Mouse (Mus musculus) cerebellum, adult 8-10 months (tissue): ENCODE results near the gene Gspt1.
A peak's percentile ranks its signal among the peaks of the same experiment; 100 is the strongest.
"Not testable (repeated sequence)": the region's sequence is repeated elsewhere in the genome, so short reads cannot be mapped to it uniquely, and the experiment has no call there.

Experiments
- DNase-seq: peaks from one replicate; pipeline ENCODE4 v3.0.0; 2022

The Gspt1 gene

GRCm38 (mm10) chr16:11253898-11254722 lies at the start of gene Gspt1:
Gspt1 (minus strand) TSS chr16:11254325.
- peak; percentile 98 for DNase-seq

DNA sequence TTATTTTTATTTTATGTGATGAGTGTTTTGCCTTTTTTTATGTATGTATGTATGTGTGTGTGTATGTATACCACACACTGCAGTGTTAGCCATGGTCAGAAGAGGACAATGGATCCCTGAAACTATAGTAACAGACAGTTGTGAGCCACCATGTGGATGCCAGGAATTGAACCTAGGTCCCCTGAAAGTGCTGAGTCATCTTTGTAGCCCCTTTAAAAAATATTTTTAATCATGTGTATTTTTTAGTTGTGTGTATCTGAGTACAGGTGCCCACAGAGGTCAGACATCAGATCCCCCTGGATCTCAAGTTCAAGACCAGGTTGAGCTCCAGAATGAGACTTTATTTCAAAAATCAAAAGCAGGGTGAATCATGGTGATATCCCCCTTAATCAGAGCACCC lies 49.6 kb upstream of the Gspt1 start:
- no peak for DNase-seq

- DNase-seq: not testable (repeated sequence)
These were observed 43.6 kb upstream of the Gspt1 start for GRCm38 (mm10) chr16:11297700-11298099.

DNA sequence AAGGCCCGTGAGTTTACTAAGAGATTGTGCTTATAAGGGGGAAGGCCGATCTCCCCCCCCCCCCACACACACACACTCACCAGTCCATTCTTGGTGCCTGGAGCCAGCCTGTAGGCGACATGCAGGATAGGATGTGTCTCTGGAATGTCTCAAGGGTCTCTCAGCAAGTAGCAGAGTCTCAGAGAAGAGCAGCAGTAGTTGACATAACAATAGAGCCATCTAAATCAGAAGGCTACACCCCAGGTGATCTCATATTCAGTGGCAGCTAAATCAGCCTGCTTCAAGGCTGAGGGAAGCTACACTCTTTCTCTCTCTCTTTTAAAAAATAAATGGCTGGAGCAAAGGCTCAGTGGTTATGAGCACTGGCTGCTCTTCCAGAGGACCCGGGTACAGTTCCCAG lies 41.5 kb upstream of the Gspt1 start:
- DNase-seq: not testable (repeated sequence)

DNA sequence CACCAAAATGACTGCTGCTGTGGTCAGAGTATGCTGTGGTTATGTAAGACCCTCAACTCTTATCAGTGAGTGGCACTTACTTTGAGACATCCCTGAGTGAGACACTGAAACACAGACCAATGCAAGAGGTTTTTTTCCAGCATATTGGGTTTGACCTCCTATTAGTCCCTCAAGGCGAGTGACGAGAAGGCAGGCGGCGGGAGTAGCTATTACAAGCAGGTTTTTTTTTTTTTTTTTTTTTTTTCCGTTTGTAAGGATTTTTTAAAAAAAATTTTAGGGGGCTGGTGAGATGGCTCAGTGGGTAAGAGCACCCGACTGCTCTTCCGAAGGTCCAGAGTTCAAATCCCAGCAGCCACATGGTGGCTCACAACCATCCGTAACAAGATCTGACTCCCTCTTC lies 34.7 kb upstream of the Gspt1 start:
- not testable (repeated sequence) for DNase-seq

DNA sequence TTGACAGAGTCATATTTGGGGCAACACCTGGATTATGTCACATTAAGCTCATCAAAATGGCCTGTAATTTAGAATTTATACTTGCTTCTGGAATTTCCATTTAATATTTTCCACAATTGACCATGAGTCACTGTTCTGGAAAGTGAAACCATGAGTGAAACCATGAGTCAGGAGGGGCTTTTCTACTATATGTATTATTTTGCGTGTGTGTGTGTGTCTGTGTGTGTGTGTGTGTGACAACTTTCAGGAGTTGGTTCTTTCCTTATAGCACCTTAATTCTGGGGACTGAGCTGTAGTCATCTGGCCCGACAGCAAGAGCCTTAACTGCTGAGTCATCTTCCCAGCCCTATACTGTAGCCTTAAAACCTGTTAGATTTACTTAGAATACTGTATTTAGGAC lies 31.8 kb upstream of the Gspt1 start:
- DNase-seq: no peak

DNA sequence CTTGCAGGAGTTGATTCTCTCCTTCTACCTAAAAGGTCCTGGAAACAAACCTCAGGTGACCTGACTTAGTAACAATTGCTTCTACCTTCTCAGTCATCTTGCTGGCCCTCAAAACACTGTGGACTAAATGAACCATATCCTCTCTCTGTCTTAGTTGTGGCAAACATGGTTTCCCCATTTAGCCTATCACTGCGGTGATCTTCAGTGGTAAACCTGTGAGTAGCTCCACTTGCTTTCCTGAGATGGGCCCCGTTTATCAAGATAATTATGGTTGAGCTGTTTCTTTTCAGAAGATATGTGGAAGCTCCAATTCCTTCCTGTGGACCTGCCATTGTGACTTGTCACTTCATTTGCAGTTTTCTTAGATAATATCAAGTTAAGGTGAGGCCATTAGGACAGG lies 30.8 kb upstream of the Gspt1 start:
- DNase-seq: no peak

- no peak for DNase-seq
These were observed 28.6 kb upstream of the Gspt1 start for GRCm38 (mm10) chr16:11282655-11283232.

DNA sequence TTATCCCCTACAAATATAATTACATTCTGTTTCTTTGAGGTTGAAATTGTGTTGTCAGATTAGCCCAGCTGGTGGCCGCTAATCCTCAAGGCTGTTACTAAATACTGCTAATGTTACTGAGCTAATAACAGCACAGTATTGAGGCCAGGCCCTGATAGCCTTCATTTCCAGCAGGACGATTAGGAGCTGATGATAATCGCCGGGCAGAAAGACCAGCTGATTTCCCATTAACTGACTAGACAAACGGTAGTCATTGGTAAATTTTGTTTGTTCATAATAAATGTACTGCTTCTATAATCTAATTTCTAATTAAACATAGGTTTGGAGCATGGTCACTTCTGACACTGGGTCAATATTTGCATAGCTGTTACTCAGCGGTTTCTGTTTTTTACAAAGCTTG lies 24.7 kb upstream of the Gspt1 start:
- DNase-seq: no peak

DNA sequence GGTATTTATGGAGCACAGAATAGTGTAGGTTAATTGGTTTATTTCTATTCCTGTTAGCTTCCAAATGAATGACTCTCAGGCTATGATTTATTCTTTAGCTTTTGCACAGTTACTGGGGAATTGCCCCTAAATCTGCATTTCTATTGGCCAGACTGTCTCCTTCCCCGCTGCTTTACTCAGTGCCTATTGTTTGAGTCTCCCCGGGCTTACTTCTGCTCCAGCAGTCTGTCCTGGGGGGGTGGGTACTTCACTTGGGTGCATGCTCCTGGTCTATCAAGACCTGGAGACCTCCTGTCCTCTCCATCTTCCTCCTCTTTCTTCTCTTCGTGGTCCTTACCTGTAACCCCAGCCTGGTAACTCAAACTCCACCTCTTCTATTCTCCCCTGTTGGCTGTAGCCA lies 22.8 kb upstream of the Gspt1 start:
- DNase-seq: no peak

DNA sequence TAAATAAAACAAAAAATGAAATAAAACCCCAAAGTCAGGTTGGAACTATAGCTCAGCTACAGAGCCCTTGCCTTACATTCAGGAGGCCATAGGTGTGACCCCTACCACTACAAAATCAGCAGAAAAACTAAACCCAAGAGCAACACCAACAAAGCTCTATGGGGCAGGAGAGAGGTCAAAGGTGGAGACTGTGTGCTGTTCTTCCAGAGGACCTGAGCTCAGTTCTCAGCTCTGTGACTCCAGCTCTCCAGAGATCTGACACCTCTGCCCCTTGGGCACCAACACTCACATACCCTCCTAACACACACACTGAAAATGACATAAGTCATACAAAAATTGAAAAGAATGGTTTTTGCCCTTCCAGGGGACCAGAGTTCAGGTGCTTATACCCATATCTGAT lies 16.9 kb upstream of the Gspt1 start:
- no peak for DNase-seq

DNA sequence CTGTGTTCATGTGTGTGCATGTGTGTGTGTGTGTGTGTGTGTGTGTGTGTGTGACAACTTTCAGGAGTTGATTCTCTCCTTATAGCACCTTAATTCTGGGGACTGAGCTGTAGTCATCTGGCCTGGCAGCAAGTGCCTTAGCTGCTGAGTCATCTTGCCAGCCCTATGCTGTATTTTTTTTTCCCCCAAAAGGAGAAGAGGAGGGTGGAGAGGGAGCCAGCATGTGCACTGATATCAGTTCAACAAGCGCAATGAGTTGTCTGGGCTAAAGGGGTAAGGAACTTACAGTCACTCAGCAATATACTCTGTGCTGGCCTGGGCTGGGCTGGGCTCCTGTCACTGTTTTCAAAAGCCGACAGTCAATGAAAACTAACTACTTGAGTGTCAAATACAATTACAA lies 16.5 kb upstream of the Gspt1 start:
- DNase-seq: no peak

DNA sequence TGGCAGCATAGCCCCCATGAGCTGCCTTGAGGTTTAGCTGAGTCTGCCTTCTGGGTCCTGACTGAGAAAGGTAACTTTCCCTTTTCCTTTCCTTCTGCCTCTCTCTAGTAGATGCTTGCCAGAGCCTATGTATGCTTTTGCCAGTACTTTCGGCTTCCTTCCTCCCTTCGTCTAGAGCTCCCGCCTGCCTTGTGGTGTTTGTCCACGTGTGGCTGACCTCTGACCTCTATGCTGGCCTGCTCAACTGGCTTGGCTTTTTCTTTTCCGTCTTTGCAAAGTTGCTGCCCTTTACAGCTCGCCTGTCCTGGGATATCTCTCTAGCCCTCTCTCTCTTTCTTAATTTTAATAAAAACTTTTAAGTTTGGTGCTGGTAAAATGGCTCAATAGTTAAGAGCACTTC lies 15.7 kb upstream of the Gspt1 start:
- DNase-seq: no peak

GRCm38 (mm10) chr16:11266556-11266955 lies 12.4 kb upstream of the Gspt1 start:
- no peak for DNase-seq

DNA sequence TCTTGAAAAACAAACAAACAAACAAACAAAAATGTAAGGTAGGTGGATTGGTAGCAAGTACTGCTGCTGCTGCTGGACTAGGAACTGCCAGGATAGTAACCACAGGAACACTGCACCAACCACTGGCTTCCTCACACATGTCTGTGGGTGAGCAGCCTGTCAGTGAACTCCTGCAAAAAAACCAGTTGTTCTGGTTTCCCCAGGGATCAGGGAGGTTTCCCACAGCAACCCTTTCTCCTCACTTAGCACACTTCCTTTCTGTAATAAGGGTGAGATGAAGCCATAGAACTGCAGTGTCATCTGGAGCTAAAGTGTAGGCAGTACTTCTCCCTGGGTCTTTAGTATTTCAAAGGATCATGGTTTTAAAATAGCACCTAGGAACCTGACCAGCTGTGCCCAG lies 9.1 kb upstream of the Gspt1 start:
- DNase-seq: no peak

- no peak for DNase-seq
These were observed 619 bp upstream of the Gspt1 start for GRCm38 (mm10) chr16:11254723-11255164.

DNA sequence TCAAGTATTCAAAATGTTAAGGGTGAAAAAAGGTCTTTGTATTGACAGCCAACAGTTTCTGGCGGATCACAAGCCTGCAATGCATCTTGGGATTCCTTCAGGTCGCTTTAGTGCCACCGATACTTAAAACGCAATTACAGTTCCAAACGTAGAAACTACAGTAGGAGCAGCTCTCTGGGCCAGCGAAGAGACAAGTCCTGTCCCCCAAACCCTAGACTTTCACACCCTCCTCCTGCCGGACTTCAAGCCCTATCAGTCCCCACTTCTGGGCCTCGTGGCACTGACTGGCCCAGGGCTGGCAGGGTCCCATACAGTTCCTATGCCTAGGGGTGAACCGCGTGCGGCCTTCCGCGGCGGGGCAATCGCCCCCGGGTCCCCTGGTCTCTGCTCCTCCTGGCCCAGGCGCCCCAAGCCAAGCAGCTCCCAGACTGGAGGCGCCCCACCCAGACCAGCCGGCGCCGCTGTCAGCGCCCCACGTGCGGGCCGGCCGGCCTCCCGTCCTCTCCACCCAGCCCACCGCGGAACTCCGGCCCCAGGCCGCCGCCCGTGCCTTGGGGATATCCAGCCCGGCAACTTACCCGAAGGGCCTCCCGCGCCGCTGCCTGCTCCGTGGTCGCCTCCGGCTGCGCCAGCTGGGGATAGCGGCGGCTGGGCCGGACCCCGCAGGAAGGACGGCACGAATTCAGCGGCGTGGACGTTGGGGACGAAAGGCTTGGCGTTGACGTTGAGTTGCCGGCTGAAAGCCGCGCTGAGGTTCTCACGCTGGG lies 877 bp downstream of the Gspt1 start:
- DNase-seq: peak; percentile 44

GRCm38 (mm10) chr16:11247791-11248190 lies 6.3 kb downstream of the Gspt1 start:
- DNase-seq: no peak

DNA sequence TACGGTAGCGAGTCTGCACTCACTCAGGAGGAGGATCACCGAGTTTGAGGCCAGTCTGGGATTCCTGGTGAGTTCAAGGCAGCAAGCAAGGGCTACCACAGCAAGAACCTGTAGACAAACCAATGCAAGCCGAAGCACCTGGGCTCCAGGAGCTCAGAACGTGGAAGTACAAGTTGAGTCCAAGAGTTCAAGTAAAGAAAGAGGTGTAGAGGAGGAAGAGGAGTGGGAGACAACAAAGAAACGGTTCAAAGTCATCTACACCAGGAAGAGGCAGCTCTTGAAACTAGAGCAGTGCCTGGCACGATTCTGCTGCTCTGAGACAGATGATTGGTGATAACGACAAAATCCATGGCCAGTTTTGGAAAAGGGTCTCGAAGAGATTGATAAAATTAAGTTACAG lies 8.4 kb downstream of the Gspt1 start:
- no peak for DNase-seq

- no peak for DNase-seq
These were observed 11.7 kb downstream of the Gspt1 start for GRCm38 (mm10) chr16:11242401-11242800.

GRCm38 (mm10) chr16:11217801-11218200 lies 36.3 kb downstream of the Gspt1 start:
- DNase-seq: no peak

- no peak for DNase-seq
These were observed 50.3 kb downstream of the Gspt1 start for GRCm38 (mm10) chr16:11203600-11204390.
